Mouse (Mus musculus) lung, postnatal 14 days (tissue): ENCODE data around the gene Prkcq.
"Not testable (repeated sequence)": the region's sequence is repeated elsewhere in the genome, so short reads cannot be mapped to it uniquely, and the experiment has no call there.

Experiments used
- DNase-seq: peaks from one replicate; pipeline ENCODE4 v3.0.0; 2021

The Prkcq gene

GRCm38 (mm10) chr2:11294643-11295191 lies 122.8 kb downstream of the Prkcq start:
- no peak for DNase-seq

GRCm38 (mm10) chr2:11298811-11299210 lies 126.9 kb downstream of the Prkcq start:
- DNase-seq, result no peak

GRCm38 (mm10) chr2:11299366-11299765 lies 127.5 kb downstream of the Prkcq start:
- no peak for DNase-seq

GRCm38 (mm10) chr2:11300362-11300761 lies 128.5 kb downstream of the Prkcq start:
- DNase-seq, result no peak

GRCm38 (mm10) chr2:11320241-11320640 lies 148.3 kb downstream of the Prkcq start:
- DNase-seq, result peak; percentile 50

GRCm38 (mm10) chr2:11322396-11322795 lies 150.5 kb downstream of the Prkcq start:
- DNase-seq, result no peak

GRCm38 (mm10) chr2:11327280-11327679 lies 155.4 kb downstream of the Prkcq start:
- DNase-seq, result no peak

GRCm38 (mm10) chr2:11329407-11330224 lies 157.7 kb downstream of the Prkcq start:
- no peak for DNase-seq

GRCm38 (mm10) chr2:11331528-11332446 lies 159.9 kb downstream of the Prkcq start:
- DNase-seq, result peak; percentile 83

- peak; percentile 24 for DNase-seq
Measured at GRCm38 (mm10) chr2:11332469-11332868, 160.6 kb downstream of the Prkcq start.

- peak; percentile 54 for DNase-seq
Measured at GRCm38 (mm10) chr2:11333301-11334017, 161.6 kb downstream of the Prkcq start.

GRCm38 (mm10) chr2:11336320-11336719 lies 164.4 kb downstream of the Prkcq start:
- DNase-seq, result no peak

- DNase-seq, result peak; percentile 44
Measured at GRCm38 (mm10) chr2:11338931-11339839, 167.3 kb downstream of the Prkcq start.

- no peak for DNase-seq
Measured at GRCm38 (mm10) chr2:11344691-11345090, 172.8 kb downstream of the Prkcq start.

GRCm38 (mm10) chr2:11346419-11346818 lies 174.5 kb downstream of the Prkcq start:
- DNase-seq, result not testable (repeated sequence)

- no peak for DNase-seq
Measured at GRCm38 (mm10) chr2:11347791-11348190, 175.9 kb downstream of the Prkcq start.
